Comparison of ENCODE assay signal across 10 mouse cellular contexts in genomic region chr15:80277625-80278024, GRCm38 (mm10). TPM values are rescaled to one million over a fixed set of nuclear protein-coding genes. Genes with fewer than 3 reads are reported as not detected.
DNase-seq lines count a peak whose midpoint lies in the region; ATAC-seq and TF ChIP-seq lines count a peak whose summit lies in the region.
"Had no signal": no experiment of that assay in that cellular context is flagged by ENCODE, and none has a peak within 500 bp of the region (broad histone marks: within the 10 kb centered on the region; RNA-seq: fewer than 3 reads in every experiment).

No protein-coding gene starts in this region.

- no peaks in the 10 kb centered on the region for H3K4me1 ChIP-seq in heart, embryonic 10.5 days
- no peaks in the 10 kb centered on the region; the same call in 1 of the 2 replicates for H3K4me1 ChIP-seq in thymus, adult 2 months (replicated peaks; ENCODE audit: control insufficient read depth, insufficient read depth, low read length)

- WGBS in heart, embryonic 10.5 days = 1% methylated on average over 6 of the region's 6 CpGs
- 6% methylated on average over 6 of the region's 6 CpGs for WGBS in thymus, adult 2 months

- no peaks in the 10 kb centered on the region for H3K9me3 ChIP-seq in heart, embryonic 10.5 days

- peak; percentile 88 for DNase-seq in heart, embryonic 10.5 days (ENCODE audit: low spot score)
- no peak for DNase-seq in heart, postnatal 25 days (ENCODE audit: low spot score)
- peak; percentile 50 for DNase-seq in thymus, adult 2 months
- no peak for DNase-seq in thymus, adult 18-20 months
- DNase-seq in forelimb bud, embryonic 11.5 days (ENCODE audit: low read depth, low spot score) = peak; percentile 89
- no peak for DNase-seq in layer of hippocampus, adult 8-10 months (ENCODE audit: low spot score in 2 of 2)

- peaks cover 64% of the 10 kb centered on the region for H3K27me3 ChIP-seq in heart, embryonic 10.5 days (ENCODE audit: insufficient read depth, poor library complexity, severe bottlenecking)
- no peaks in the 10 kb centered on the region for H3K27me3 ChIP-seq in thymus, adult 2 months (ENCODE audit: control insufficient read depth, insufficient read depth, low read length)

- H3K4me3 ChIP-seq in heart, embryonic 10.5 days = no peak overlapping the region
- no peak overlapping the region for H3K4me3 ChIP-seq in thymus, adult 2 months (ENCODE audit: control insufficient read depth, insufficient read depth, low read length)

- no peak overlapping the region for H3K27ac ChIP-seq in heart, embryonic 10.5 days
- H3K27ac ChIP-seq in thymus, adult 2 months (ENCODE audit: control insufficient read depth, insufficient read depth, low read length) = no peak overlapping the region

- ATAC-seq in megakaryocyte progenitor cell, adult 5-6 weeks (replicated peaks; ENCODE audit: poor library complexity) = peak; percentile 65; the same call in 1 of the 2 replicates
- no peak for ATAC-seq in megakaryocyte, adult 5-6 weeks (ENCODE audit: poor library complexity, severe bottlenecking)

- no peaks in the 10 kb centered on the region for H3K36me3 ChIP-seq in heart, embryonic 10.5 days
- no peaks in the 10 kb centered on the region for H3K36me3 ChIP-seq in thymus, adult 2 months (ENCODE audit: control insufficient read depth, insufficient read depth, low read length)

- no peak for TF ChIP-seq CTCF in thymus, adult 2 months (IDR thresholded peaks at IDR 0.05; ENCODE audit: borderline replicate concordance, control insufficient read depth, extremely low read depth, insufficient read depth, low read length, poor library complexity)

- TF ChIP-seq POLR2A in thymus, adult 2 months (IDR thresholded peaks at IDR 0.05; ENCODE audit: control insufficient read depth, extremely low read depth, insufficient read depth, low read length, poor library complexity) = no peak

- intact Hi-C loops in heart, postnatal 25 days (cut with DNase I) = no loop called here

RNA-seq across cellular contexts. Expression of gene Cacna1i, which starts 9.4 kb away (rescaled TPM):
- polyA plus RNA-seq in heart, embryonic 10.5 days (2016; fragmentation: Nextera tagmentation; extraction: Ambion mirVana) = 0.04 TPM in 1 of 2 replicates, not detected in the other
- under 1 TPM in 1 of 2 experiments, not detected in 1; 0.36 TPM for total RNA-seq in heart, postnatal 25 days (2021)
- polyA plus RNA-seq in thymus, adult 2 months (2012; rRNA removed) = 0.30 and 0.42 TPM in 2 replicates
- not detected in 2 replicates for total RNA-seq in megakaryocyte progenitor cell, adult 5-6 weeks (2015)
- total RNA-seq in megakaryocyte progenitor cell, adult 5-6 weeks (2017) = not detected in 2 replicates
- total RNA-seq in layer of hippocampus, adult 8-10 months (2022) = 10 to 100 TPM; 37.6 to 48.2 (median 41.8) TPM
- total RNA-seq in megakaryocyte, adult 5-6 weeks (2015) = 0.02 TPM in 1 of 2 replicates, not detected in the other
- total RNA-seq in megakaryocyte, adult 5-6 weeks (2017) = not detected in 2 replicates

RNA-seq across cellular contexts. Expression of gene Rps19bp1, which starts 13.5 kb away (rescaled TPM):
- 46.1 and 62.5 TPM in 2 replicates for polyA plus RNA-seq in heart, embryonic 10.5 days (2016; fragmentation: Nextera tagmentation; extraction: Ambion mirVana)
- total RNA-seq in heart, postnatal 25 days (2021) = 10 to 100 TPM; 15.5 to 15.9 TPM
- 22.5 and 25.0 TPM in 2 replicates for polyA plus RNA-seq in thymus, adult 2 months (2012; rRNA removed)
- 65.0 and 68.9 TPM in 2 replicates for total RNA-seq in megakaryocyte progenitor cell, adult 5-6 weeks (2015)
- total RNA-seq in megakaryocyte progenitor cell, adult 5-6 weeks (2017) = 19.5 and 43.8 TPM in 2 replicates
- total RNA-seq in layer of hippocampus, adult 8-10 months (2022) = 10 to 100 TPM; 29.9 to 41.0 (median 34.0) TPM
- total RNA-seq in megakaryocyte, adult 5-6 weeks (2015) = 32.9 and 35.4 TPM in 2 replicates
- 12.6 and 20.3 TPM in 2 replicates for total RNA-seq in megakaryocyte, adult 5-6 weeks (2017)

RNA-seq across cellular contexts. Expression of gene Atf4, which starts 22.6 kb away (rescaled TPM):
- 84.8 and 109 TPM in 2 replicates for polyA plus RNA-seq in heart, embryonic 10.5 days (2016; fragmentation: Nextera tagmentation; extraction: Ambion mirVana)
- 10 to 100 TPM; 58.3 to 81.7 TPM for total RNA-seq in heart, postnatal 25 days (2021)
- polyA plus RNA-seq in thymus, adult 2 months (2012; rRNA removed) = 169 and 179 TPM in 2 replicates
- total RNA-seq in megakaryocyte progenitor cell, adult 5-6 weeks (2015) = 218 and 306 TPM in 2 replicates
- total RNA-seq in megakaryocyte progenitor cell, adult 5-6 weeks (2017) = 305 and 370 TPM in 2 replicates
- total RNA-seq in layer of hippocampus, adult 8-10 months (2022) = 100 to 1,000 TPM in 2 of 4 experiments, 10 to 100 TPM in 2; 97.7 to 104 (median 99.8) TPM
- total RNA-seq in megakaryocyte, adult 5-6 weeks (2015) = 172 and 184 TPM in 2 replicates
- total RNA-seq in megakaryocyte, adult 5-6 weeks (2017) = 253 and 263 TPM in 2 replicates

RNA-seq across cellular contexts. Expression of gene AC140267.1, which starts 42.0 kb away (rescaled TPM):
- 3.5 TPM in 1 of 2 replicates, not detected in the other for polyA plus RNA-seq in heart, embryonic 10.5 days (2016; fragmentation: Nextera tagmentation; extraction: Ambion mirVana)
- total RNA-seq in heart, postnatal 25 days (2021) = 10 to 100 TPM; 16.1 to 21.0 TPM
- polyA plus RNA-seq in thymus, adult 2 months (2012; rRNA removed) = not detected in 2 replicates
- total RNA-seq in megakaryocyte progenitor cell, adult 5-6 weeks (2015) = 1.6 and 8.0 TPM in 2 replicates
- not detected in 2 replicates for total RNA-seq in megakaryocyte progenitor cell, adult 5-6 weeks (2017)
- total RNA-seq in layer of hippocampus, adult 8-10 months (2022) = 10 to 100 TPM in 3 of 4 experiments, 1 to 10 TPM in 1; 7.2 to 42.3 (median 29.6) TPM
- total RNA-seq in megakaryocyte, adult 5-6 weeks (2015) = 2.4 and 9.5 TPM in 2 replicates
- total RNA-seq in megakaryocyte, adult 5-6 weeks (2017) = not detected in 2 replicates
- polyA plus RNA-seq: gonadal fat pad, adult 2 months; testis, adult 2 months had no signal

RNA-seq across cellular contexts. Expression of gene Mief1, which starts 43.8 kb away (rescaled TPM):
- 31.0 and 39.2 TPM in 2 replicates for polyA plus RNA-seq in heart, embryonic 10.5 days (2016; fragmentation: Nextera tagmentation; extraction: Ambion mirVana)
- total RNA-seq in heart, postnatal 25 days (2021) = 10 to 100 TPM; 29.2 to 32.3 TPM
- 32.7 and 36.3 TPM in 2 replicates for polyA plus RNA-seq in thymus, adult 2 months (2012; rRNA removed)
- total RNA-seq in megakaryocyte progenitor cell, adult 5-6 weeks (2015) = 18.0 and 18.2 TPM in 2 replicates
- total RNA-seq in megakaryocyte progenitor cell, adult 5-6 weeks (2017) = 21.4 and 25.7 TPM in 2 replicates
- 10 to 100 TPM; 27.6 to 34.5 (median 32.5) TPM for total RNA-seq in layer of hippocampus, adult 8-10 months (2022)
- total RNA-seq in megakaryocyte, adult 5-6 weeks (2015) = 12.3 and 14.2 TPM in 2 replicates
- 16.4 and 17.5 TPM in 2 replicates for total RNA-seq in megakaryocyte, adult 5-6 weeks (2017)

Comparison
In these comparisons a context has a peak if more than half of its experiments do, and no peak if none do; other contexts are left out.
1. DNase-seq: peak in heart, embryonic 10.5 days (single experiment), thymus, adult 2 months (single experiment) and forelimb bud, embryonic 11.5 days (single experiment); none in heart, postnatal 25 days (single experiment), thymus, adult 18-20 months (0 of 2) and layer of hippocampus, adult 8-10 months (0 of 2).
2. RNA of gene Cacna1i, which starts 9.4 kb away (total RNA-seq): 37.6 to 48.2 TPM in layer of hippocampus, adult 8-10 months; 0.36 TPM in heart, postnatal 25 days, not detected in megakaryocyte progenitor cell, adult 5-6 weeks and 0.02 TPM in megakaryocyte, adult 5-6 weeks; every median in the first group is over 10 times any median in the second.